Mouse (Mus musculus): ENCODE measurements around the gene Cstb. TPM values are rescaled to one million over a fixed set of nuclear protein-coding genes. Genes with fewer than 3 reads are reported as not detected.
"Not testable (repeated sequence)": the region's sequence is repeated elsewhere in the genome, so short reads cannot be mapped to it uniquely, and the experiment has no call there.

Cstb gene
- total RNA-seq, 2 experiments from 2014 or later = 46.6 to 52.1 TPM

DNA sequence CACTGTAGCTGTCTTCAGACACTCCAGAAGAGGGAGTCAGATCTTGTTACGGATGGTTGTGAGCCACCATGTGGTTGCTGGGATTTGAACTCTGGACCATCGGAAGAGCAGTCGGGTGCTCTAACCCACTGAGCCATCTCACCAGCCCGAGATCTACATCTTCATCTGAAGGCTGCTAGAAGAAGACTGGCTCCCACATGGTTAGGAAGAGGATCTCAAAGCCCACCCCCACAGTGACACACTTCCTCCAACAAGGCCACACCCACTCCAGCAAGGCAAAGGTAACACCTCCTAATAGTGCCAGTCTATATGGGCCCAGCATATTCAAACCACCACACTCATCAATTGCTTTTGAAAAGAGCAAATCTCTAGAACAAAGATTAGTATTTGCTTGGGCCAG lies 10.5 kb upstream of the Cstb start:
- DNase-seq (ENCODE audit: low spot score in 2 of 2) = not testable (repeated sequence)

GRCm38 (mm10) chr10:78417888-78418287 lies 7.6 kb upstream of the Cstb start:
- no peak for DNase-seq (ENCODE audit: low spot score in 2 of 2)

DNA sequence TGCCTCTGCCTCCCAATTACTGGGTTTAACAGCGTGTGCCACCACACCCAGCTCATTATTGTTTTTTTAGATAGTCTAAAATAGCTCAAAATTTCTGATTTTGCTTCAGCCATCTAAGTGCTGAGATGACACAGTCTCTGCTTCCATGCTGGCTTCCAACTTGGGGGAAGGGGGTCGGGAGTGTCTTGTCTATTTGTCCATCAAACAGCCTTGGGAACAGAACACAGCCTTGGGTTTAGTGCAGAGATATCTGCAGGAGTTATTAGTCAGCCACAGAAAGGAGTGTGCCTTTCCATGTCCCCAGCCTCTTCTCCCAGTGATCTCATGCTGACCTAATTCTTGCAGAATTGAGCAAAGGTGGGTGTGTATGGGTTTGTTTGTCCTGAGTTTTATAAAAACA lies 6.7 kb upstream of the Cstb start:
- DNase-seq (ENCODE audit: low spot score in 2 of 2) = no peak

DNA sequence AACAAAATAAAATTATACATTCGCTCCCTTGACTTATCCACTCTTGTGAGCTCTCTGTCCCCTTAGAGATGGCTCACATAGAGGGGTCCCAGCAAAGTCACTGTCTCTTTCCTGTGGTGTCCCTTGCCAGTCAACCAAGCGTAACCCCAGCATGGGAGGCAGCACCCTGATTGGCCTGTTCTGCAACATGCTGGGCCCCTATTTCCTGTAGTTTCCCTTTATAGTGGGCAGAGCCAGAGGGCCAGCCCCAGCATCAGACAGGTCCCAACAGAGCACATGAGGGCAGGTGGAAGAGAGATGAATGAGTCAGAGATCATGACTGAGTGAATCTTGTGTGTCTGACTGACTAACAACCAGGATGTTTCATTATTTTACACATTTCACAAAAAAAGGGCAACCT lies 4.5 kb upstream of the Cstb start:
- no peak for DNase-seq (ENCODE audit: low spot score in 2 of 2)

- DNase-seq (ENCODE audit: low spot score in 2 of 2) = no peak
Observed at GRCm38 (mm10) chr10:78422614-78423013, 2.9 kb upstream of the Cstb start.

DNA sequence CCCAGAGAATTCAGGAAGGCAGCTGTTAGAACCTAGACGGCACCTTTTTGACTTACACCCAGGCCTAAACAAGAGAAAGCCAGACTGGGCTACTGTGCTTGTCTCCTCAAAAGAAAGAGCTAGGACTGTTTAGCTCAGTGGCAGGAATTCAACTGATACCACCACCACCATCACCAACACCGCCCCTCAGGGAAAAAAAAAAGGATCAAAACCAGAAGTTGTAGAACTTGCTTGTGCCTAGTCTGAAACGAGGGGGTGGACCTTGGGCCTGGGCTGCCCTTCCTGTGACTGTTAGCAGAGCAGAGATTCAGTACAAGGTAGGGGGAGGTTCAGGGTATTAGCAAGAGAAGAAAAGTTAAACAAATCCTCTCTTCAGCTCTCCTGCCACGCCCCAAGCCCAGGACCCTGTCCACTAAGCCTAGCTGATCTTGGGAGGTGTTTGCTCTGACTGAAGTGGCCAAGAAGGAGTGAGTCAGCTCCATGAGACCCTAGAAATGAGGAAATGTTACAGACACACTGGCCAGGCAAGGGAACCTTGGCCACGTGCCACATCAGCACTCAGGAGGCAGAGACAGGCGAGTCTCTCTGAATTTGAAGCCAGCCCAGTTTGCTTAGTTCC lies 757 bp downstream of the Cstb start:
- DNase-seq (ENCODE audit: low spot score in 2 of 2) = no peak

DNA sequence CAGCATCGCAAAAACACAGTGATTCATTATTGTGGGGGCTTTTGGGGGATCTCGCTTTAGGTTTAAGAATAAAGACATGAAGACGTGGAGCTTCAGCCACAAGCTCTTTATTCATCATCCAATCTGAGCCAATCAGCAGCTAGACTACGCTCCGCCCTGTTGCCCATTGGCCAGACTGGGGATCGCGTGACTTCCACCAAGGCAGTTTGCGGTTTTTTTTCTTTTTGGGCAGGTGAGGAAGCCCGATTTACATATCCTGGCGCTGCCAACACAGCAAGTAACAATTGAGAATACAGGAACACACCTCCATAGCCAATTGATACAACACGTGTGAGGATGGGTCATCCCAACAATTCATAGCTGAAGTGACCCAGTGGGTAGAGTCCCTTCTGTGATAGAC lies 2.6 kb downstream of the Cstb start:
- DNase-seq (ENCODE audit: low spot score in 2 of 2) = no peak

DNA sequence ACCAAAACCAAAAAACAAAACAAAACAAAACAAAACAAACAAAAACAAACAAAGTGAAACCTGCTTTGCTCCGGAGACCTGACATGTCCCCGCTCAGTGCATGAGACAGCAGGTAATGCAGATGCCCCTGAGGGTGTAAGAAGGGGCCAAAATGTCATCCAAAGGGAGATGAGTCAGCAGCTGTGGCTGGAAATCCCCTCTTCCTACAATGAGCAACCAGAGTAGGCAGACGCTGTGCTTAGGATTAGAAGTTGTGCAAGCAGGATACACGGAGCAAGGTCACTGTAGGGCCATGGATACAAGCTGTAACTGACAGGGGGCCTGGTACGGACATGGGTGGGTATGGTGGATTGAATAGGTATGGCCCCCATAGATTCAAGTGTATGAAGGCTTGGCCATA lies 3.7 kb downstream of the Cstb start:
- DNase-seq (ENCODE audit: low spot score in 2 of 2) = no peak

DNA sequence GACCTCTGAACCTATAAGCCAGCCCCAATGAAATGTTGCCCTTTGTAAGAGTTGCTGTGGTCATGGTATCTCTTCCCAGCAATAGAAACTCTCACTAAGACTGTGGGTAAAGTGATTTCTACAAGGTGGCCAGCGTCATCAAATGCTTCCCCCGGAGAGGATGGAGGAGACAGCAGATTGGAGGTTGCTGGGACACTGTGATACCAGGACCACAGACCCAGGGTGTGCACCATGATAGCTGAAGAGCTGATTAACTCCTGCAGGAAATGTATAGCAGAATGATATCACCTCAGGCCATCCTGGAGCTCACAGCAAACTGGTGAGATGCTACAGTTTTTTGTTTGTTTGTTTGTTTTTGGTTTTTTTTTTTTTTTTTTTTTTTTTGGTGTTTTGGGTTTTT lies 4.3 kb downstream of the Cstb start:
- DNase-seq (ENCODE audit: low spot score in 2 of 2) = no peak

DNA sequence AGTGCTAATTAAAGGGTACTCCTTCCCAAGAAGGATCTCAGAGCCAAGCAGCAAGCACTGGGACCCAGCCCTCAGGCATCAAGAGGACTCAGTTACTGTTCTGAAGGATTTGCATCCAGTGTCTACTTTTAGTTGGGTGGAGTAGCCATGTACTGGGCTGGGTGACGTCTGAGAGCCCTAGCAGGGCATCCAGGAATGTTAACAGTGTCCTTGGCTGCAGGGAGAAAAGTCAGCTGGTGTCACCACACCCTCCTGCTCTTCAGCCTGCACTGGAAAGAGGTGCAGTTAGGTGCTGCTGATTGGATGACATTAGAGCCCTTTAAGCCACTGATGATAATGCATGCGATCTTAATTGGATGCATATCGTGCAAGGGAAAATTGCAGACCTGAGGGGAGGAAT lies 7.4 kb downstream of the Cstb start:
- DNase-seq (ENCODE audit: low spot score in 2 of 2) = no peak

- DNase-seq (ENCODE audit: low spot score in 2 of 2) = peak; percentile 74 to 81
Observed at GRCm38 (mm10) chr10:78438094-78438493, 12.6 kb downstream of the Cstb start.

- DNase-seq (ENCODE audit: low spot score in 2 of 2) = no peak
Observed at GRCm38 (mm10) chr10:78439550-78439949, 14.1 kb downstream of the Cstb start.

DNA sequence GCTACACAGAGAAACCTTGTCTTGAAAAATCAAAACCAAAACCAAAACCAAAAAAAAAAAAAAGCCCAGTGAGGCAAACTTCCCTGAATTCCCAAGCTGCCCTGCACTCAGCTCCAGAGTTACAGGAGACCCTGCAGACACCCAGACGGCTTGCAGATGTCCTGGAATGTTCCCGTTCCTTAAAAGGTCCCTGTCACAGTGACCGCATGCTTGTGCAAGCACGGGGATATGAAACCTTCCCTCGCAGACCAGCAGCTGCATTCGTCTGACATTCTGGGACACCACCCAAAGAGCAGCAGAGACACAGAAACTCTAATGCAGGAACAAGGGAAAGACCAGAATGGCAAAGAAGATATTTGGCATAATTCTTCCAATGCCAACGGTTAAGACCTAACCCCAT lies 14.5 kb downstream of the Cstb start:
- DNase-seq (ENCODE audit: low spot score in 2 of 2) = no peak

DNA sequence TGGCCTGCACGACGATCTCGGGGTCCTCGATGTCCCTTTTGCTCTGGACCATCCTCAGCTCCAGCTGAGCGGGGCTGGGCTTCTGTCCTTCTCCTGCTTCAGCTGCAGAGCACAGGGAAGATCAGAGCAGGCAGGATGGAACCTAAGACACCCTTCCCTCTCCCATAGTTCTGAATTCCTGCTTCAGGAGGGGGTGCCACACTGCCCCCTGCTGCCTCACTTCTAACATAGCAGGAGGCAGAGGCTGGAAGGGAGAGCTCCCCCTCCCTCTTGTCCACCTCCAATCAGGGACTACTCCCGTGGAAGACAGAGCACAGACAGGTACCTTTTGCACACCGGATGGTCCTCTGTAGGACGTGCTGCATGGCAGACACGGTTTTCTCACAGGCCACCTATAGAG lies 15.3 kb downstream of the Cstb start:
- DNase-seq (ENCODE audit: low spot score in 2 of 2) = no peak

- DNase-seq (ENCODE audit: low spot score in 2 of 2) = no peak
Observed at GRCm38 (mm10) chr10:78441606-78442005, 16.1 kb downstream of the Cstb start.

GRCm38 (mm10) chr10:78442292-78442691 lies 16.8 kb downstream of the Cstb start:
- DNase-seq (ENCODE audit: low spot score in 2 of 2) = no peak

DNA sequence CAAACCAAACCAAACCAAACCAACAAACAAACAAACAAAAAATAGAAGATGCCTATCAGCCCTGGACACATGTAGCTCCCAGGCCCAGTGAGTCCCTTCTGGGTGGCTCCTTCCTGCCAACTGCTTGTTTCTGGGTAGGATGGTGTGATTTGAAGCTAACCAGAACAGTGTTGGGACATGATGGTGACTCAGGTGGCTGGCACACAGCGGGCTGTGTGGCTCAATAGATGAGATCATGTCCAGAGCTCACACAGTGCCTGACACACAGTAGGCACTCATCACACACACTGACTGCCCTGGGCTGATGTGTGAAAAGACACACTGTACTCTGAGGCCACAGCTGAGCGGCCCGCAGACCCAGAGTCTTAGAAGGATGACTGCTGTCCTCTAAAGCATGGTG lies 20.7 kb downstream of the Cstb start:
- DNase-seq (ENCODE audit: low spot score in 2 of 2) = no peak

DNA sequence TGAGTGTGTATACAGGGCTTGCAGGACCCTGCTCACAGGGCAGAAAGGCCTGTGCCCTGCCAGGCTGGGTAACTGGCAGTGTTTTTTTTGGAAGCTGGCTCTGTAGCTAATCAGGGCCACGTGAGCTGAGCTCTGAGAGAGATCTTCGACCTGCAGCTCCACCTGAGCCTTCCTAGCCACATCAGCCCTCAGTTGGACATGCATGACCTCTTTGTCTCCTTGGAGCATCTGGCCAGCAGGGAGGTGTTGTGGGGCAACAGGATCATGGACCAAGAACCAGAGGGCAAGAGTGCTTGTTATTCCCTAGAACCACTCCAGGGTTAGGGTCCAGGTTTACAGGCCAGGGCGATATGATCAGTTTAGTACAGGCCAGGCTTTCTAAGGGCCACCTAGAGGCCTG lies 21.9 kb downstream of the Cstb start:
- DNase-seq (ENCODE audit: low spot score in 2 of 2) = no peak

DNA sequence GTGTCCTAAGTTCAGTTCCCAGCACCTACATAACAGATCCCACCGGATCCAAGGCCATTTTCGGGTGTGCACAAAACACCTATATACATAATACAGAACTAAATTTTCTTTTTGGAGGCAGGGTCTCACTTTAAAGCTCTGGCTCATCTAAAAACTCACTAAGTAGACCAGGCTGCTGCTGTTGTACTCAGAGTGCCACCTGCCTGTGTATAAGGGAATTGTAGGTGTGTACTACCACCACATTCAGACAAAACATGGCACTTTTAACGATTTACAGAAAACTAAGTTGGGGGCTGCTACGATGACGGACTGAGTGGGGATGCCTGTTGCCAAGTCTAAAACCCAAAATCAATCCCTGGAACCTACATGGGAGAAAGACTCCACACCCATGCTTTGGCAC lies 25.3 kb downstream of the Cstb start:
- no peak for DNase-seq (ENCODE audit: low spot score in 2 of 2)

GRCm38 (mm10) chr10:78452641-78453040 lies 27.2 kb downstream of the Cstb start:
- DNase-seq (ENCODE audit: low spot score in 2 of 2) = no peak

DNA sequence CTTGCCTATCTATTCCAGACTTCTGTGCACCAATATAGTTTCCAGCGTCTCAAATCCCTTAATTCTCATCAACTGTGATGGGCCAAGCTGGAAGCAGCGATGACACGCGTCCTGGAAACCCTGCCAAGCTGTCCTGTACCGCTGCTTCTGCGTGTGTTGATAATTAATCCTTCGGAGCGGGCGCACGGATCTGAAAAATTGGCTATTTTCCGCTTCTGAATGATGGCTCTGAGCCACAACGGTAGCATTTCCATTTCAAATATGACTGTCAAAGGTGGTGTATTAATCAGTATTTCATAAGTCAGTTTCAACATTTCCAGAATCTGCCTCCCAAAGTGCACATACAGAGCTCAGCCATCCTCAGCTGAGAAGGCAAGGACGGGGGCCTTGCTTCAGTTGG lies 31.2 kb downstream of the Cstb start:
- DNase-seq (ENCODE audit: low spot score in 2 of 2) = no peak

- DNase-seq (ENCODE audit: low spot score in 2 of 2) = peak in 1 of 2 experiments; percentile 68
Observed at GRCm38 (mm10) chr10:78457495-78458347, 32.3 kb downstream of the Cstb start.
